Mouse (Mus musculus): ENCODE results near the gene Dchs1. TPM values are rescaled to one million over a fixed set of nuclear protein-coding genes. Genes with fewer than 3 reads are reported as not detected.

Gene Dchs1
- polyA plus RNA-seq, 1 experiment = 5.2 TPM

DNA sequence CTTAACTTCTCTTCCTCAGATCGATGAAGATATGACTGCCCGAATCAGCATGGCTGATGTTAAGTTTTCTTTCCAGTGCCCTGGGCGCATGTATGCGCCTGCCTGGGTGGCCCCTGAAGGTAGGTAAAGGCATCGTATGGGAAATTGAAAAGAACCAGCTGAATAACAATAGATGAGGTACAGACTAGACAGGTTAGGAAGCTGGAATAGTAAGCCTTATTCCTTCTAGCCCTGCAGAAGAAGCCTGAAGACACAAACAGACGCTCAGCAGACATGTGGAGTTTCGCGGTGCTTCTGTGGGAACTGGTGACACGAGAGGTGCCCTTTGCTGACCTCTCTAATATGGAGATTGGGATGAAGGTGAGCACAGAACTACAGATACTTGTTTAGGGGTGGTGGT, 45.5 kb downstream of the Dchs1 start:
- Histone ChIP-seq H3K36me3 (ENCODE audit: control insufficient read depth, insufficient read depth, low read length) (peaks cover 27% of the 10 kb centered on the region), H3K27ac (ENCODE audit: insufficient read depth, low read depth, low read length) (no peak overlapping the region), H3K4me1 (ENCODE audit: control insufficient read depth, insufficient read depth, insufficient read length, low read length) (peaks cover 5% of the 10 kb centered on the region; the same call in 1 of the 2 replicates), H3K27me3 (ENCODE audit: control insufficient read depth, insufficient read depth, low read length) (no peaks in the 10 kb centered on the region), H3K4me3 (ENCODE audit: low read depth, low read length) (no peak overlapping the region)
- TF ChIP-seq CTCF (IDR thresholded peaks at IDR 0.05; ENCODE audit: extremely low read depth, insufficient read length, insufficient replicate concordance, low read depth, low read length) (no peak), POLR2A (IDR thresholded peaks at IDR 0.05; ENCODE audit: low read depth, low read length) (no peak)
- WGBS = 93% methylated on average over 9 of the region's 9 CpGs

DNA sequence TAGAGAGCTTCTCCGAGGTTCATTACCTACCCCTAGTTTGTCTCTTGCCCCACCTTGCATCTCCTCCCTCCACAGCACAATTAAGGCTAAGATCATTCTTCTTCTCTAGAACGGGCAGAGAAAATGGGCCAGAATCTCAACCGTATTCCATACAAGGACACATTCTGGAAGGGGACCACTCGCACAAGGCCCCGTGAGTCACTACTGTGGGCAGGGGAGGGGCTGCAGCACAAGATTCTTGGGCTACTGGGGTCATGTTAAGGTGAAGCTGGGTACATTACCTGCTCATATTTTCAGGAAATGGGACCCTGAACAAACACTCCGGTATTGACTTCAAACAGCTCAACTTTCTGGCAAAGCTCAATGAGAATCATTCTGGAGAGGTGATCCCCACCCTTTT, 46.6 kb downstream of the Dchs1 start:
- Histone ChIP-seq H3K4me3 (ENCODE audit: low read depth, low read length) (no peak overlapping the region), H3K4me1 (ENCODE audit: control insufficient read depth, insufficient read depth, insufficient read length, low read length) (peaks cover 5% of the 10 kb centered on the region; the same call in 1 of the 2 replicates), H3K27me3 (ENCODE audit: control insufficient read depth, insufficient read depth, low read length) (no peaks in the 10 kb centered on the region), H3K27ac (ENCODE audit: insufficient read depth, low read depth, low read length) (no peak overlapping the region), H3K36me3 (ENCODE audit: control insufficient read depth, insufficient read depth, low read length) (peaks cover 19% of the 10 kb centered on the region)
- 82% methylated on average over 6 of the region's 6 CpGs for WGBS
- TF ChIP-seq POLR2A (IDR thresholded peaks at IDR 0.05; ENCODE audit: low read depth, low read length) (no peak), CTCF (IDR thresholded peaks at IDR 0.05; ENCODE audit: extremely low read depth, insufficient read length, insufficient replicate concordance, low read depth, low read length) (no peak)

DNA sequence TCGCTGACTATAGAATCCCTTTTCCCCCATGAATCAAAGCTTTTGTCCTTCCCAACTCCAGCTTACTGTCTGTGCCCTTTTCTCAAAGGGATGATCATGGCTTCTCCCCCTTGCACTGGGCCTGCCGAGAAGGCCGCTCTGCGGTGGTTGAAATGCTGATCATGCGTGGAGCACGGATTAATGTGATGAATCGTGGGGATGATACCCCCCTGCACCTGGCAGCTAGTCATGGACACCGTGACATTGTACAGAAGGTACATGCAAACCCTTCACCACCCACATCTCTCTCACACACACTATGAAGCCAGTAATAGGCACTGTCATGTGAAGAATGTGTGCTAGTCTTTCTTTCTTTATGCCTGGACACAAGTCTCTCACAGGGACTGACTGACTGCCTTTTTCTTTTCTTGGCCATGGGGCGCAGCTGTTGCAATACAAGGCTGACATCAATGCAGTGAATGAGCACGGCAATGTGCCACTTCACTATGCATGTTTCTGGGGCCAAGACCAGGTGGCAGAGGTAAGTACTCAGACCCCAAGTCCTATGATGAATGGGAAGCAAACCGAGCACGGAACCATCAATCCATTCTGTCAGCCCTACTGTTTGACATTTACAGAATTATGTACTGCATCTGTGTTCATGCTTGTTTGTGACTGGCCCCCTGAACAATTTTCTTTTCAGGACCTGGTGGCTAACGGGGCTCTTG, 47.2 kb downstream of the Dchs1 start:
- Histone ChIP-seq H3K36me3 (ENCODE audit: control insufficient read depth, insufficient read depth, low read length) (peaks cover 19% of the 10 kb centered on the region), H3K4me1 (ENCODE audit: control insufficient read depth, insufficient read depth, insufficient read length, low read length) (peaks cover 5% of the 10 kb centered on the region; the same call in 1 of the 2 replicates), H3K4me3 (ENCODE audit: low read depth, low read length) (no peak overlapping the region), H3K27ac (ENCODE audit: insufficient read depth, low read depth, low read length) (no peak overlapping the region), H3K27me3 (ENCODE audit: control insufficient read depth, insufficient read depth, low read length) (no peaks in the 10 kb centered on the region)
- 90% methylated on average over 13 of the region's 13 CpGs for WGBS
- TF ChIP-seq CTCF (IDR thresholded peaks at IDR 0.05; ENCODE audit: extremely low read depth, insufficient read length, insufficient replicate concordance, low read depth, low read length) = no peak
- no peak for TF ChIP-seq POLR2A (IDR thresholded peaks at IDR 0.05; ENCODE audit: low read depth, low read length)

DNA sequence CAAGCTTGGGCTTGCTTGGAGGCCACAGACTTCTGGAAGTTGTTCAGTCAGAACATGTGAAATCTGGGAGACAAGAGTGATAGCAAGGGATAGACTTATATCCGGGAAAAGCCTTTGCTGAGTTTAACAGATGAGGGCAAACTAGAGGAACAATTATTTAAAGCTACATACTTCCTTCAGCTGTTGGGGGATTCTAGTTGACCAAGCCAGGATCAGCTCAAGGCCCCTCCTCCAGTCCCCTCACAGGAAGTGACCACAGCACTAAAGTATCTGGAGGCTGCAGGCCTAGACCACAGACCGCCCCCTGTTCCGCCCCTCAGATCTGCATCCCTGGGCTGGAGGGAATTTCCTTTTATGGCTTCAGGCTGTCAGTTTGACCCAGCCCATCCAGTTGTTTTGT, 48.5 kb downstream of the Dchs1 start:
- no peak for TF ChIP-seq CTCF (IDR thresholded peaks at IDR 0.05; ENCODE audit: extremely low read depth, insufficient read length, insufficient replicate concordance, low read depth, low read length)
- TF ChIP-seq POLR2A (IDR thresholded peaks at IDR 0.05; ENCODE audit: low read depth, low read length) = no peak
- no peaks in the 10 kb centered on the region for H3K27me3 ChIP-seq (ENCODE audit: control insufficient read depth, insufficient read depth, low read length)
- H3K4me3 ChIP-seq (ENCODE audit: low read depth, low read length) = peak overlapping the region; percentile 33; the same call in 1 of the 2 replicates
- H3K36me3 ChIP-seq (ENCODE audit: control insufficient read depth, insufficient read depth, low read length) = peaks cover 22% of the 10 kb centered on the region
- peak overlapping the region; percentile 92 for H3K27ac ChIP-seq (ENCODE audit: insufficient read depth, low read depth, low read length)
- 52% methylated on average over 3 of the region's 3 CpGs for WGBS
- H3K4me1 ChIP-seq (ENCODE audit: control insufficient read depth, insufficient read depth, insufficient read length, low read length) = peaks cover 5% of the 10 kb centered on the region; the same call in 1 of the 2 replicates

DNA sequence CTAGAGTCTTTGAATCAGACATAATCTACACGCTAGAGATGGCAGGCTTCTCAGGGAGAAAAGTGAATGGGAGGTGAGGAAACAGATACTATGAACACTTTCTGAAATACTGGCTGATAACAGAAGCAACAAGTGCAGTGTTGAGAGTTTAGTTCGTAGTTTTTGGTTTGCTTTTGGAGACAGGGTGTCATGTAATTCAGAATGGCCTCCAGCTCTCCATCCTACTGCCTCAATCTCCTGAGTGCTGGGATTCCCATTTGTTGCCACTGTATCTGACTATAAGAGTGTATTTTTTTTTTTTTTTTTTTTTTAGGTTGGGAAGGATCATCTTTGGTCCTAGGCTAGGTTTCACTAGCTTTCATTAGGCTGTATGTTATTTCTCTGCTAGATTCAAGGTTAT, 49.2 kb downstream of the Dchs1 start:
- no peaks in the 10 kb centered on the region for H3K27me3 ChIP-seq (ENCODE audit: control insufficient read depth, insufficient read depth, low read length)
- no peak overlapping the region for H3K4me3 ChIP-seq (ENCODE audit: low read depth, low read length)
- TF ChIP-seq POLR2A (IDR thresholded peaks at IDR 0.05; ENCODE audit: low read depth, low read length) (no peak), CTCF (IDR thresholded peaks at IDR 0.05; ENCODE audit: extremely low read depth, insufficient read length, insufficient replicate concordance, low read depth, low read length) (no peak)
- H3K4me1 ChIP-seq (ENCODE audit: control insufficient read depth, insufficient read depth, insufficient read length, low read length) = peaks cover 3% of the 10 kb centered on the region; the same call in 1 of the 2 replicates
- WGBS = 72% methylated on average over 2 of the region's 2 CpGs
- peak overlapping the region; percentile 92 for H3K27ac ChIP-seq (ENCODE audit: insufficient read depth, low read depth, low read length)
- H3K36me3 ChIP-seq (ENCODE audit: control insufficient read depth, insufficient read depth, low read length) = peaks cover 28% of the 10 kb centered on the region

DNA sequence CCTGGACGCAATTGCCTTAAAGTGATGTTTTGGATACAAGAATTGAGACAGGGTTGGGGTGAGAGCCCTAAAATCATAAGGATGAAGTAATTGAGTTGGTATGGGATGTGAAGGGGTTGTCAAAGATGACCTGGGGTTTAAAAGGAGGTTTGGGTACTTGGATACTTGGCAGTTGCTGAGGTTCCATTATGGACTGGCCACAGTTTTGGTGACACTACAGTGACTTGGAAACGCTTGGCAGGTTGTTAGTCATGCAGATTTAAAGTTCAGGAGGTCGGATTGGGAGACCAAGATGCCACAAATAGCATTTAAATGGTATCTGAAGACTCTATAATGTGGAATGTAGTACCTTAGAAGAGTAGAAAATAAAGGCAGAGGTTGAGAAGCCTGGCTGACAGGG, 49.8 kb downstream of the Dchs1 start:
- peaks cover 33% of the 10 kb centered on the region for H3K36me3 ChIP-seq (ENCODE audit: control insufficient read depth, insufficient read depth, low read length)
- H3K4me3 ChIP-seq (ENCODE audit: low read depth, low read length) = no peak overlapping the region
- H3K27me3 ChIP-seq (ENCODE audit: control insufficient read depth, insufficient read depth, low read length) = no peaks in the 10 kb centered on the region
- H3K4me1 ChIP-seq (ENCODE audit: control insufficient read depth, insufficient read depth, insufficient read length, low read length) = no peaks in the 10 kb centered on the region; the same call in 1 of the 2 replicates
- WGBS = 33% methylated on average over 3 of the region's 3 CpGs
- TF ChIP-seq CTCF (IDR thresholded peaks at IDR 0.05; ENCODE audit: extremely low read depth, insufficient read length, insufficient replicate concordance, low read depth, low read length) = no peak
- TF ChIP-seq POLR2A (IDR thresholded peaks at IDR 0.05; ENCODE audit: low read depth, low read length) = no peak
- H3K27ac ChIP-seq (ENCODE audit: insufficient read depth, low read depth, low read length) = peak overlapping the region; percentile 70

DNA sequence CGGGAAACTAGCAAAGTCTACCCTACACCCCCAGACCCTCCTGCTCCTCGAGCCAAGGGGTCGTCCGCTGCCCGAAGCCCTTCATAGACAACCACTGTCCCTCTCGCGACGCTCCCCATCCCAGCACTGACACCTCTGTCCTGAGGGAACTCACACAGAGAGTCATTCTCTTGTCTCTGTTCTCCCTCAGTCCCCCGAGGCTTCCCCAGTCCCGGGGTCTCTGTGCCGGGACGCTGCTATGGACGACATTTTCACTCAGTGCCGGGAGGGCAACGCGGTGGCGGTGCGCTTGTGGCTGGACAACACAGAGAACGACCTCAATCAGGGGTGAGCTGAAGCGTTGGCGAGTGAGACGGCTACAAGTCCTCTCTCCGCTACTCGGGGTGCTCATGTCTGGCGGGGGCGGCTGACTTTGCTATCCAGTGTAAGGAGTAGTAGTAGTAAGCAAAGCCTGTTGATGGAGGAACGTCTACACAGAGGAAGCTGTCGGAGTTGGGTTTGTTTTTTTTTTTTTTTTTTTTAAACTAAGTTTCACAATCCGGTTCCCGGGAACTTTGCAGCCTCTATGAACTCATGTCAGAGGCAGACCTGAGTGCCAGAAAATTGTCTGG, 50.4 kb downstream of the Dchs1 start, which contains the start of gene Rrp8:
Gene Rrp8, minus strand, starts transcription at position 475 of the 611 bp plus-strand sequence.
- Histone ChIP-seq H3K4me3 (ENCODE audit: low read depth, low read length) (peak within 1 kb of the TSS; percentile 98), H3K36me3 (ENCODE audit: control insufficient read depth, insufficient read depth, low read length) (peaks cover 33% of the 10 kb centered on the region), H3K4me1 (ENCODE audit: control insufficient read depth, insufficient read depth, insufficient read length, low read length) (no peaks in the 10 kb centered on the region; the same call in 1 of the 2 replicates), H3K27me3 (ENCODE audit: control insufficient read depth, insufficient read depth, low read length) (no peaks in the 10 kb centered on the region), H3K27ac (ENCODE audit: insufficient read depth, low read depth, low read length) (peak within 1 kb of the TSS; percentile 77)
- peak; percentile 14; the same call in 1 of the 2 replicates for TF ChIP-seq CTCF (IDR thresholded peaks at IDR 0.05; ENCODE audit: extremely low read depth, insufficient read length, insufficient replicate concordance, low read depth, low read length)
- TF ChIP-seq POLR2A (IDR thresholded peaks at IDR 0.05; ENCODE audit: low read depth, low read length) = no peak
- under 1% methylated on average over 30 of the region's 30 CpGs for WGBS

Data from small intestine, adult 2 months (tissue).